Mouse (Mus musculus): ENCODE results near the gene Gm20695.

DNA sequence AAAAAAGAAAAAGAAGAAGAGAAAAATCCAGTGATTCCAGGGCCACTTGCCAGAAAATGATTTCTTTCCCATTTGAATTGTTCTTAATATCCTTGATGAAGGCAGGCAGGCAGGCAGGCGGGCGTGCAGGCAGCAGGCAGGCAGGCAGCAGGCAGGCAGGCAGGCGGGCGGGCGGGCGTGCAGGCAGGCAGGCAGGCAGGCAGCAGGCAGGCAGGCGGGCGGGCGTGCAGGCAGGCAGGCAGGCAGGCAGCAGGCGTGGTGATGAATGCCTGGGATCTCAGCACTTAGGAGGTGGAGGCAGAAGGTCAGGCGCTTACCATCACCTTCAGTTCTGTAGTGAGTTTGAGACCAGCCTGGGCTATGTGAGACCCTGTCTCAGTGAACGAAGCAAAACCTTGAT, 31.9 kb upstream of the Gm20695 start:
- TF ChIP-seq CTCF (IDR thresholded peaks at IDR 0.05) (no peak), EP300 (IDR thresholded peaks at IDR 0.05) (no peak)
